Mouse (Mus musculus) layer of hippocampus, adult 9-10 months (tissue): ENCODE results near the gene Nr6a1.

Experiments used
- DNase-seq: peaks from one replicate; pipeline ENCODE4 v3.0.0; 2022; ENCODE audit warnings: low spot score

Nr6a1 gene

DNA sequence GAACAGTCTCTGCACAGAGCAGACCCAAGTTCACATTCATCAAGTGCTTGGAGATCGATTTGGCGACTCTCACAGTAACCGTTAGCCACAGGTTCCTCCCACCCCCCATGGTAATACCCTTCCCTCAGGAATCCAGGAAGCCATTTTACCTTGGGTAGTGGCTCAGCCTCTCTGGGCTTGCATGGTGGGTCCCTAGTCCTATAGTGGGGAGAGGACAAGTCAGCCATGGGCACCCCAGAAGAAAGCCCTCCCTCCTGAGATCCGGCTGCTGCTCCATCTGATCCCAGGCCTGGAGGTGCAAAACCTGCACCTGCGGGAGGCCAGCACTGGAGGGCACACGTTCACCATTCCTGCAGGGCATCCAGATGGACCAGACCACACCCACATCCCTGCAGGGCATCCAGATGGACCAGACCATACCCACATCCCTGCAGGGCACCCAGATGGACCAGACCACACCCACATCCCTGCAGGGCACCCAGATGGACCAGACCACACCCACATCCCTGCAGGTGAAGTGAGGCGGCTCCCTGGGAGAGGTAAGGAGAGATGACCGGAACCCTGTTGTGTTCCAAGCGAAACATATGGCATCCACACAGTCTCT, 252.0 kb downstream of the Nr6a1 start:
- no peak for DNase-seq
